ENCODE assay signal across 8 mouse cellular contexts in the genomic region with DNA sequence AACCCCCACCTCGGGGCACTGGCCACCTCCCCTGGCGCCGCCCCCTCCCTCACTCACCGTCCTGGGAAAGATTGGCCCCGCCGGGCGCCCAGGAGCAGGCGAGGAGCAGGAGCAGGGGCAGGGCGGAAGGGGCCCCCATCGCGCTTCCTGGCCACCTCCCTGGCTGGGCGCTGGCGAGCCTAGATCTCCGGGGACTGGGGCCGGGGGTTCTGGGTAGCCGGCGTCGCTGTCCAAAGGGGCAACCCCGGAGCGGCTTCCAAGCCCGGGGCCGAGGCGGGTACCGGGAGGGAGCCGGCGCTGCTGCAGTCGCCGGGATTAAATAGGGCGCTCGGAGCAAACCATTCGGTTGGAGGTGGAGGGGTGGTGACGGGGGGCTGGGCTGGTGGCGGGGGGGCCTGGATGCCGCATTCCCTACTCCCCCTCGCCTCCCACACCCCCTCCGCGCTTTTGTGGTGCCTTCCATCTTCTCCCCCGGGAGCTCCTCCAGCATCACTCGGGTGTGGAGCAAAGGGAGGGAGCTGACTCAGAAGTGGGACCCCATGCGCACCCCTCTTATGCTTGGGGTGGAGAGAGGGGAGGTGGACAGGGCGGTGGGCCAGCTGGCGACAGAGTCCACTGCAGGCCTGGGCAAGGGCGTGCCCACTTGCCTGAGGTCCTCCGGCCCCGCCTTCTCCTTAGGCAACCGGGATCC. TPM values are rescaled to one million over a fixed set of nuclear protein-coding genes. Genes with fewer than 3 reads are reported as not detected.
A peak's percentile ranks its signal among the peaks of the same experiment; 100 is the strongest.
DNase-seq lines count a peak whose midpoint lies in the region; ATAC-seq and TF ChIP-seq lines count a peak whose summit lies in the region.

Gene Cadm3, minus strand, starts transcription at position 340 of the 691 bp plus-strand sequence.

- no peaks in the 10 kb centered on the region for H3K36me3 ChIP-seq in embryonic facial prominence, embryonic 15.5 days
- H3K36me3 ChIP-seq in heart, embryonic 12.5 days, result no peaks in the 10 kb centered on the region
- no peaks in the 10 kb centered on the region for H3K36me3 ChIP-seq in midbrain, embryonic 15.5 days (replicated peaks)

- intact Hi-C loops in left cerebral cortex, adult 2 months (cut with DNase I), result loop anchor here (1.0 to 10.0 kb wide), 4 partner anchors 10 to 613 kb away; no protein-coding TSS in a partner anchor

- peaks cover 6% of the 10 kb centered on the region; the same call in 1 of the 2 replicates for H3K4me1 ChIP-seq in bone marrow macrophage, adult 2 months (ENCODE audit: control insufficient read depth, insufficient read depth, low read length)
- peaks cover 24% of the 10 kb centered on the region for H3K4me1 ChIP-seq in embryonic facial prominence, embryonic 15.5 days
- H3K4me1 ChIP-seq in heart, embryonic 12.5 days (replicated peaks), result peaks cover 22% of the 10 kb centered on the region
- peaks cover 35% of the 10 kb centered on the region for H3K4me1 ChIP-seq in midbrain, embryonic 15.5 days

- peak; percentile 75 for ATAC-seq in embryonic facial prominence, embryonic 15.5 days (ENCODE audit: insufficient number of reproducible peaks, low FRiP score, low TSS enrichment, low read depth)
- ATAC-seq in heart, embryonic 12.5 days (ENCODE audit: insufficient number of reproducible peaks, low FRiP score), result peak; percentile 49; the same call in 1 of the 2 replicates
- peak; percentile 91 for ATAC-seq in midbrain, embryonic 15.5 days (replicated peaks)

- WGBS in embryonic facial prominence, embryonic 15.5 days, result 1% methylated on average over 41 of the region's 46 CpGs
- WGBS in heart, embryonic 12.5 days, result under 1% methylated on average over 44 of the region's 46 CpGs
- 0% methylated on average over 45 of the region's 46 CpGs for WGBS in midbrain, embryonic 15.5 days

- H3K4me2 ChIP-seq in embryonic facial prominence, embryonic 15.5 days (replicated peaks), result peak within 1 kb of the TSS; percentile 91
- peak within 1 kb of the TSS; percentile 77 for H3K4me2 ChIP-seq in heart, embryonic 12.5 days
- peak within 1 kb of the TSS; percentile 85 for H3K4me2 ChIP-seq in midbrain, embryonic 15.5 days

- no peak for TF ChIP-seq CTCF in bone marrow macrophage, adult 2 months (IDR thresholded peaks at IDR 0.05; ENCODE audit: low read depth, low read length)
- no peak for TF ChIP-seq CTCF in left cerebral cortex, adult 2 months (IDR thresholded peaks at IDR 0.05)

- TF ChIP-seq POLR2A in bone marrow macrophage, adult 2 months (IDR thresholded peaks at IDR 0.05; ENCODE audit: borderline replicate concordance, low read depth, low read length), result no peak

- peak; percentile 18 for DNase-seq in ES-CJ7 (ENCODE audit: low read depth, low spot score)
- peak; percentile 81 to 82 for DNase-seq in left cerebral cortex, adult 2 months (ENCODE audit: extremely low spot score in 1 of 2, low spot score in 2 of 2)
- peak; percentile 11 for DNase-seq in urinary bladder, postnatal 25 days (ENCODE audit: low spot score)
- no peak for DNase-seq in kidney, postnatal 10 days

- peak within 1 kb of the TSS; percentile 39; the same call in 1 of the 2 replicates for H3K9ac ChIP-seq in embryonic facial prominence, embryonic 15.5 days
- H3K9ac ChIP-seq in heart, embryonic 12.5 days, result peak within 1 kb of the TSS; percentile 11; the same call in 1 of the 2 replicates
- H3K9ac ChIP-seq in midbrain, embryonic 15.5 days, result peak within 1 kb of the TSS; percentile 99

- H3K9me3 ChIP-seq in embryonic facial prominence, embryonic 15.5 days (replicated peaks), result no peaks in the 10 kb centered on the region
- H3K9me3 ChIP-seq in heart, embryonic 12.5 days (replicated peaks), result no peaks in the 10 kb centered on the region
- no peaks in the 10 kb centered on the region for H3K9me3 ChIP-seq in midbrain, embryonic 15.5 days

- H3K4me3 ChIP-seq in bone marrow macrophage, adult 2 months (ENCODE audit: insufficient read depth, low read length), result peak within 1 kb of the TSS; percentile 44
- H3K4me3 ChIP-seq in embryonic facial prominence, embryonic 15.5 days (replicated peaks), result peak within 1 kb of the TSS; percentile 58
- peak within 1 kb of the TSS; percentile 49 for H3K4me3 ChIP-seq in heart, embryonic 12.5 days
- peak within 1 kb of the TSS; percentile 59 for H3K4me3 ChIP-seq in left cerebral cortex, adult 2 months
- H3K4me3 ChIP-seq in midbrain, embryonic 15.5 days, result peak within 1 kb of the TSS; percentile 99

- H3K27me3 ChIP-seq in embryonic facial prominence, embryonic 15.5 days, result peaks cover 35% of the 10 kb centered on the region
- peaks cover 52% of the 10 kb centered on the region for H3K27me3 ChIP-seq in heart, embryonic 12.5 days (replicated peaks)
- no peaks in the 10 kb centered on the region for H3K27me3 ChIP-seq in midbrain, embryonic 15.5 days (replicated peaks)

- no peak within 1 kb of the TSS for H3K27ac ChIP-seq in bone marrow macrophage, adult 2 months (ENCODE audit: insufficient read depth, low read depth, low read length)
- no peak within 1 kb of the TSS for H3K27ac ChIP-seq in embryonic facial prominence, embryonic 15.5 days (replicated peaks)
- no peak within 1 kb of the TSS for H3K27ac ChIP-seq in heart, embryonic 12.5 days (ENCODE audit: poor library complexity, severe bottlenecking)
- peak within 1 kb of the TSS; percentile 93 for H3K27ac ChIP-seq in left cerebral cortex, adult 2 months
- peak within 1 kb of the TSS; percentile 96 for H3K27ac ChIP-seq in midbrain, embryonic 15.5 days

RNA-seq across cellular contexts. Expression of gene Cadm3, which starts in this region (rescaled TPM):
- not detected in 2 replicates for polyA plus RNA-seq in bone marrow macrophage, adult 2 months (2012; ENCODE audit: insufficient read depth, insufficient read length, missing spikeins)
- polyA plus RNA-seq in embryonic facial prominence, embryonic 15.5 days (2015; fragmentation: Nextera tagmentation; extraction: Ambion mirVana), result 5.5 and 6.2 TPM in 2 replicates
- polyA plus RNA-seq in heart, embryonic 12.5 days (2016; fragmentation: Nextera tagmentation; extraction: Ambion mirVana), result 0.57 TPM in 2 replicates
- 100 to 1,000 TPM; 437 to 438 TPM for total RNA-seq in left cerebral cortex, adult 2 months (2021)
- 76.6 and 83.1 TPM in 2 replicates for polyA plus RNA-seq in midbrain, embryonic 15.5 days (2015; fragmentation: Nextera tagmentation; extraction: Ambion mirVana)

Comparison
In these comparisons a context has a peak if more than half of its experiments do, and no peak if none do; other contexts are left out.
1. RNA of gene Cadm3 (polyA plus RNA-seq): 76.6 to 83.1 TPM in midbrain, embryonic 15.5 days; 5.5 to 6.2 TPM in embryonic facial prominence, embryonic 15.5 days, 0.57 TPM in heart, embryonic 12.5 days and not detected in bone marrow macrophage, adult 2 months; every median in the first group is over 10 times any median in the second.
2. Peak in ATAC-seq, H3K4me3 ChIP-seq, H3K9ac ChIP-seq and H3K4me2 ChIP-seq in heart, embryonic 12.5 days; RNA of the gene not detected or under 1 TPM.
3. H3K27ac ChIP-seq: peak in left cerebral cortex, adult 2 months (single experiment) and midbrain, embryonic 15.5 days (single experiment); none in bone marrow macrophage, adult 2 months (single experiment), embryonic facial prominence, embryonic 15.5 days (single experiment) and heart, embryonic 12.5 days (single experiment).
4. H3K4me3 ChIP-seq: peak in every context shown above with its lines; median percentile 99 in midbrain, embryonic 15.5 days; 59 in left cerebral cortex, adult 2 months; 58 in embryonic facial prominence, embryonic 15.5 days; 49 in heart, embryonic 12.5 days; 44 in bone marrow macrophage, adult 2 months.
5. H3K9ac ChIP-seq: peak in every context shown above with its lines; median percentile 99 in midbrain, embryonic 15.5 days; 39 in embryonic facial prominence, embryonic 15.5 days; 11 in heart, embryonic 12.5 days.
6. Peak in every context shown above with its lines, with median percentiles within 50 percentile points of each other: ATAC-seq and H3K4me2 ChIP-seq.